Mouse (Mus musculus): Measurements from ENCODE around the gene Mapk3. TPM values are rescaled to one million over a fixed set of nuclear protein-coding genes. Genes with fewer than 3 reads are reported as not detected.
"Not testable (repeated sequence)": the region's sequence is repeated elsewhere in the genome, so short reads cannot be mapped to it uniquely, and the experiment has no call there.

Gene Mapk3
- 47.3 and 55.9 TPM in 2 replicates for polyA plus RNA-seq (2016; fragmentation: Nextera tagmentation; extraction: Ambion mirVana)

DNA sequence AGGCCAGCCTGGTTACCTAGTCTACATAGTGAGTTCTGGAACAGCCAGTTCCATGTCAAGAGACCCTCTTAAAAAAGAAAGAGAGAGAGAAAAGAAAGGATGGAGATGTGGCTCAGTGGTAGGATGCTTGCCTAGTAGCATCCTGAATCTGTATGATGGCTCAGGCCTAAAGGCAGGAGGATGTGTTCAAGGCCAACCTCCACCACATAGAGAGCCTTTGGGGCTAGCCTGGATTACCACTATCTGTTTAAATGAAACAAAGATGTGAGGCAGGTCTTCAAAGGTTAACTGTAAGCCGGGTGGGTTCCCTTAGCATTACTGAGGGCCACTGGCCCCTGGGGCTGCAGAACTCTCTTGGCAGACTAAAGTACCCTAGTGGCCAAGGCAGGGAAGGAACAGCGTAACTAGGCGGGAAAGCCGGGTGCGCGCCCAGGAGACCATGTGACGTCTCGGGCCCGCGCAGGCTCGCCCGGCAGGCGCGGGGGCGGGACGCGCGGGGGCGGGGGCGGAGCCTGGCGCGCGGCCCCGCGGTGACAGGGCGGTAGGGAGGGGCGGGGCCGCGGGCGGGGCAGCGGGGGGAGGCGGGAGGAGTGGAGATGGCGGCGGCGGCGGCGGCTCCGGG lies at the start of gene Mapk3:
TSS of gene Mapk3 (plus strand) at position 552 of the 622 bp plus-strand sequence.
- under 1% methylated on average over 31 of the region's 38 CpGs for WGBS
- no peaks in the 10 kb centered on the region for H3K9me3 ChIP-seq (replicated peaks)
- peaks cover 31% of the 10 kb centered on the region for H3K36me3 ChIP-seq
- DNase-seq (ENCODE audit: low spot score), result peak; percentile 93
- peak within 1 kb of the TSS; percentile 89 for H3K4me3 ChIP-seq
- peaks cover 55% of the 10 kb centered on the region for H3K4me1 ChIP-seq
- peak within 1 kb of the TSS; percentile 96 for H3K27ac ChIP-seq
- H3K27me3 ChIP-seq (ENCODE audit: low read depth, poor library complexity, severe bottlenecking), result no peaks in the 10 kb centered on the region

DNA sequence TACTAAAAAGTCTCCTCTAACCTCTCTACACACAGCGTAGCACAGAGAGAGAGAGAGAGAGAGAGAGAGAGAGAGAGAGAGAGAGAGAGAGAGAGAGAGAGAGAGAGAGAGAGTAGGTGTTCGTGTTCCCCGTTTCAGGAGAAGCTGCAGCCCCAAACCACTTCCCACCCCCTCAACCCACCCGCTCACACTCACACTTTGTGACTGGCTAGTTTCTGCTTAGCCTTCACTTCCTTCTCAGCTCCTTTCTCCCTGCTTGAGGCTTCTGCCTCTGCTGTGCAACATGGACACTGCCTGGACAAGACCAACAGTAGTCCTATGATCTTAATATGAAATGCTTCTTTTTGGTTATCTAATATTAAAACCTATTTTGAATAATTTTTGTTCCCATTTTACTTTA lies 49.1 kb upstream of the Mapk3 start:
- Histone ChIP-seq H3K36me3 (no peaks in the 10 kb centered on the region), H3K27ac (no peak overlapping the region), H3K9me3 (replicated peaks) (no peaks in the 10 kb centered on the region), H3K27me3 (ENCODE audit: low read depth, poor library complexity, severe bottlenecking) (peaks cover 16% of the 10 kb centered on the region), H3K4me1 (peaks cover under 1% of the 10 kb centered on the region; the same call in 1 of the 2 replicates), H3K4me3 (no peak overlapping the region)
- whole genome bisulfite sequencing, result 72% methylated on average over 4 of the region's 4 CpGs
- DNase-seq (ENCODE audit: low spot score), result no peak

DNA sequence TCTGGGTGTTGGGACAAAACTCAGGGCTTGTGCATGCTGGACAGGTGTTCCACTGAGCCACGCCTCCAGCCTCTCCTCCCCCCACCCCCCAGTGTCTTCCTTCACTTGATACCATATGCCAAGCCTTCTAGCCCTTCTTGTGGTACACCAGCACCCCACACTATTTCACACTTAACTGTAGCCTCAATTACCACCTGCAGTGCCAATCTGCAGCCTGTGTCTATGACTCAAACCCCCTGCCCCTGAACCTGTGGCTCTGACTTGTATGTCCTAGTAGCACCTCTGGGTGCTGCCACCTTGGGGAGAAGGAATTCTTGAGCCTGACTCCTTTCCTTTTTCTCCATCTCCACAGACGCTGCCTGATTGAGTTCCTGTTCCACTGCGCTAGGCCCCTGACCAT lies 47.5 kb upstream of the Mapk3 start:
- H3K27me3 ChIP-seq (ENCODE audit: low read depth, poor library complexity, severe bottlenecking), result 0 out of 2 replicates have a peak, but pooled peaks cover 2% of the 10 kb centered on the region
- no peak overlapping the region for H3K4me3 ChIP-seq
- H3K4me1 ChIP-seq, result no peaks in the 10 kb centered on the region
- no peak for DNase-seq (ENCODE audit: low spot score)
- no peaks in the 10 kb centered on the region for H3K36me3 ChIP-seq
- no peaks in the 10 kb centered on the region for H3K9me3 ChIP-seq (replicated peaks)
- 76% methylated on average over 3 of the region's 3 CpGs for WGBS
- no peak overlapping the region for H3K27ac ChIP-seq

DNA sequence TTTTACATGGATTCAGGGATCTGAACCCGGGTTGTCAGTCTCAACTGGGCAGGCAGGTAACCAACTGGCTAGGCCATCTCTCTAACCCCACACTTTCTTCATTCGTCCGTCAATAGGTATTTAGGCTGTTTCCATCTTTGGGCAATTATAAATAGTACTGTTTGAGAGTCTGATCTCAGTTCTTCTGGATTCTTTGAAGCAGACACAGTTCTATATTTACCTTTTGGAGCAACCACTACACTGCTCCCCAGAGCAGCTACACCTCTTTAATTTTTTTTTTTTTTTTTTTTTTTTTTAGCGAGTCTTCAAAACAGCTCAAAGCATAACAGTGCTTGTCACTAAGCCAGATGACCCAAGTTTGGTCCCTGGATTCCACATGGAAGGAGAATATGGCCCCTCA lies 43.7 kb upstream of the Mapk3 start:
- WGBS, result 88% methylated on average over 4 of the region's 4 CpGs
- Histone ChIP-seq H3K4me1 (no peaks in the 10 kb centered on the region), H3K9me3 (replicated peaks) (no peaks in the 10 kb centered on the region), H3K27ac (no peak overlapping the region), H3K4me3 (no peak overlapping the region), H3K27me3 (ENCODE audit: low read depth, poor library complexity, severe bottlenecking) (0 out of 2 replicates have a peak, but pooled peaks cover 2% of the 10 kb centered on the region), H3K36me3 (no peaks in the 10 kb centered on the region)
- DNase-seq (ENCODE audit: low spot score), result no peak

DNA sequence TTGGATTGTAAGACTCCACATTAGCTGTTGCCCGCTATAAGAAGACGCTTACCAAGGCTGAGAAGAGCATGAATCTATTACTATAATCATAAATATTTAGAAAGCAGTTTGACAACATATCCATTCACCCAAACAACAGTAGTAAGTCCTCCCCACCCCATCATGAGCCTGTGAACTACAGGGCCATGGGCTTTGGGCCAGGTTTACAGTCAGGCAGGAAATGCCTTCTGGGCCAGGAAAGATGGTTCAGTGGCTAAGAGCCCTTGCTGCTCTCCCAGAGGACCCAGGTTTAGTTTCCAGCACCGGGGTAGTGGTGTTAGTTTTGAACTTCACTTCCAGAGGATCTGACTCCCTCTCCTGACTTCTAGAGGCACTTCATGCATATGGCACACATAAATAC lies 41.8 kb upstream of the Mapk3 start:
- DNase-seq (ENCODE audit: low spot score), result no peak
- Histone ChIP-seq H3K9me3 (replicated peaks) (no peaks in the 10 kb centered on the region), H3K36me3 (no peaks in the 10 kb centered on the region), H3K27ac (no peak overlapping the region), H3K4me1 (no peaks in the 10 kb centered on the region), H3K27me3 (ENCODE audit: low read depth, poor library complexity, severe bottlenecking) (0 out of 2 replicates have a peak, but pooled peaks cover 2% of the 10 kb centered on the region), H3K4me3 (no peak overlapping the region)
- WGBS, result 93% methylated on average over 3 of the region's 3 CpGs

DNA sequence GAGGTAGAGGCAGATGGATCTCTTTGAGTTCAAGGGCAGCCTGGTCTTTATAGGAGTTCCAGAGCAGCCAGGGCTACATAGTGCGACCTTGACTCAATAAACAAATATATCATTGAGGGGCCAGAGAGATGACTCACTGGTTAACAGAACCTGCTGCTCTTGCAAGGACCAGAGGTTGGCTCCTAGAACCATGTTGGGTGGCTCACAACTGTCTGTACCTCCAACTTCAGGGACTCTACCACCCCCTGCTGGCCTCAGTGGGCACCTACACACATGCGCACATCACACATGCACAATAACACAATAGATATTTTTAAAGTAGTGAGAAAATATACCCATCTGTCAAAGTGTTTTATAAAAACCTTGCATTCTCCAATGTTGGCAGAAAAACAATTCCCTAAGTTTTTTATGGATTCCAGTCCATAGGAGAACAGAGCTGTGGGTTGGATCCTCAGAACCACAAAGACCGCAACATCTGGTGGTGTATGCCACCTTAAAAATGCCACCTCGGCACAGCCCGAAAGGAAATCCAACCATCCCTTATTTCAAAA lies 40.5 kb upstream of the Mapk3 start:
- H3K4me1 ChIP-seq, result no peaks in the 10 kb centered on the region
- no peaks in the 10 kb centered on the region for H3K9me3 ChIP-seq (replicated peaks)
- no peak for DNase-seq (ENCODE audit: low spot score)
- no peaks in the 10 kb centered on the region for H3K36me3 ChIP-seq
- no peak overlapping the region for H3K27ac ChIP-seq
- no peak overlapping the region for H3K4me3 ChIP-seq
- WGBS, result 94% methylated on average over 5 of the region's 5 CpGs
- H3K27me3 ChIP-seq (ENCODE audit: low read depth, poor library complexity, severe bottlenecking), result no peaks in the 10 kb centered on the region

DNA sequence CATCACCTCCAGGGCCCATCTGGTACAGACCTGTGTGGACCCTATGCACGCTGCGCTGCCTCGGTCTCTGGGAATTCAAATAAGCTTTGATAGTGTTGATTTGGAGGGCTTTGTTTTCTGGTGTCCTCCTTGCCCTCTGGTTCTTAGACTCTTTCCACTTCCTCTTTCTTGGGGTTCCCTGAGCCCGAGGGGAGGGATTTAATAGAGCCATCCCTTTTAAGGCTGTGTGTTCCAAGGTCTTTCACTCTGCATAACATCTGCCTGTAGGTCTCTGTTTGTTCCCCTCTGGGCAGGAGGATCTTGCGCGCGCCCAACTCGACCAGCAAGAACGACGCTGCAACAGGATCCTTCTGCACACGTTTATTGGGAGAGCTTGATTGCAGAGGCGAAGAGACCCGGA lies 37.8 kb upstream of the Mapk3 start:
- DNase-seq (ENCODE audit: low spot score), result no peak
- Histone ChIP-seq H3K9me3 (replicated peaks) (no peaks in the 10 kb centered on the region), H3K4me1 (no peaks in the 10 kb centered on the region), H3K27ac (no peak overlapping the region), H3K36me3 (no peaks in the 10 kb centered on the region), H3K27me3 (ENCODE audit: low read depth, poor library complexity, severe bottlenecking) (no peaks in the 10 kb centered on the region), H3K4me3 (no peak overlapping the region)
- 92% methylated on average over 13 of the region's 13 CpGs for WGBS

DNA sequence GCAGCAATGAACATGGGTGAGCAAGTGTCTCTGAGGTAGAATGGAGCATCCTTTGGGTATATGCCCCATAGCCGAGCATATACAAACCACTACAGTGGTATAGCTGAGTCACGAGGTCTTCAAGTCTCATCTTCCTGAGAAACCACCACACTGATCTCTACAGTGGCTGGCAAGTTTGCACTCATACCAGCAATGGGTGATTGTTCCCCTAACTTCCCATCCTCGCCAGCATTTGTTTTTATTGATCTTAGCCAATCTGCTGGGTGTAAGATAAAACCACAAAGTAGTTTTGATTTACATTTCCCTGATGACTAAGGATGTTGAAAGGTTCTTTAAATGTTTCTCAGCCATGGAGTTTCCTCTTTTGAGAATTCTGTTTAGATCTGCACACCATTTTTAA lies 34.3 kb upstream of the Mapk3 start:
- no peaks in the 10 kb centered on the region for H3K9me3 ChIP-seq (replicated peaks)
- no peak overlapping the region for H3K27ac ChIP-seq
- WGBS, result 85% methylated on average over 3 of the region's 3 CpGs
- no peak overlapping the region for H3K4me3 ChIP-seq
- H3K27me3 ChIP-seq (ENCODE audit: low read depth, poor library complexity, severe bottlenecking), result no peaks in the 10 kb centered on the region
- no peak for DNase-seq (ENCODE audit: low spot score)
- no peaks in the 10 kb centered on the region for H3K4me1 ChIP-seq
- no peaks in the 10 kb centered on the region for H3K36me3 ChIP-seq

DNA sequence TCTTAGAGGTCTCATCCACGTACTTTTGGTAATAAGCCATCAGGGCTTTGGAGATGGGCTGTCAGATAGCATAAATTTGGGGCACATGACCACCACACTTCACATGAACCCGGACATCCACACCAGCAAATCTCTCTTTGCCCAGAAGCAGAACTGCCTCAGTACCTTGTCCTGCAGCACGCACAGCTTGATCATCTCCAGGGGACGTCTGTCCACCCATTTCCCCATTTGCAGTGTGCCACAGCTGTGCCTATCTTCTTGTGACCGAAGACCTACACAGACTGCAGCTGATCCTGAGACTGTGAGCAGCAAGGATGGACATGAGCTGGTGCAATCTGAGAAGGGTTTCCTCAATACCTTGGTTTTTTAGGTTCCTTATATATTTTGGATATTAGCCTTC lies 33.7 kb upstream of the Mapk3 start:
- Histone ChIP-seq H3K27ac (no peak overlapping the region), H3K9me3 (replicated peaks) (no peaks in the 10 kb centered on the region), H3K4me1 (no peaks in the 10 kb centered on the region), H3K4me3 (no peak overlapping the region), H3K27me3 (ENCODE audit: low read depth, poor library complexity, severe bottlenecking) (no peaks in the 10 kb centered on the region), H3K36me3 (no peaks in the 10 kb centered on the region)
- DNase-seq (ENCODE audit: low spot score), result no peak
- 86% methylated on average over 5 of the region's 5 CpGs for WGBS

DNA sequence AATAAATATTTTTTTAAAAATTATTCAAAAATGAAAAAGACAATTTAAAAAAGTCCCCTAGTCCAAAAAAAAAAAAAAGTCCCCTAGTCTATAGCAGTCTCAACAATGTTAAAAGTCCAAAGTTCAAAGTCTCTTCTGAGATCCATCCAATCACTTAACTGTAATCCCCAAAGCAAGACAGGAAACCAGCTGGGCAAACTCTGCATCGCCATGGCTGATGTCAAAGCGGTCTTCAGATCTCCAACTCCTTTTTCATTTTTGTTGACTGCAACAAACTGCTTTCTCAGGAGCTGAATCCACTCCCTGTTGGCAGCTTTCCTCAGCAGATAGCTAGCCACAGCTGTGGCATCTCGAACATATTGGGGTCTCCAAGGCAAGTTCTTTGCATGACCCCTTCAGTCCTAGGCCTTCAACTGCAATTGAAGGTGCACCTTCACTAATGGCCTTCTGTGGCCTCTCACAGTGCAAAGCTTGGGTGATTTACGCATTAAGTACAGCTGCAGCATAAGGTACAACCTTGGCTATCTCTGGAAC lies 29.1 kb upstream of the Mapk3 start:
- not testable (repeated sequence) for H3K36me3 ChIP-seq; DNase-seq (ENCODE audit: low spot score); H3K4me3 ChIP-seq; H3K27me3 ChIP-seq (ENCODE audit: low read depth, poor library complexity, severe bottlenecking); H3K4me1 ChIP-seq; H3K27ac ChIP-seq; H3K9me3 ChIP-seq (replicated peaks)
- 89% methylated on average over 4 of the region's 4 CpGs for WGBS

DNA sequence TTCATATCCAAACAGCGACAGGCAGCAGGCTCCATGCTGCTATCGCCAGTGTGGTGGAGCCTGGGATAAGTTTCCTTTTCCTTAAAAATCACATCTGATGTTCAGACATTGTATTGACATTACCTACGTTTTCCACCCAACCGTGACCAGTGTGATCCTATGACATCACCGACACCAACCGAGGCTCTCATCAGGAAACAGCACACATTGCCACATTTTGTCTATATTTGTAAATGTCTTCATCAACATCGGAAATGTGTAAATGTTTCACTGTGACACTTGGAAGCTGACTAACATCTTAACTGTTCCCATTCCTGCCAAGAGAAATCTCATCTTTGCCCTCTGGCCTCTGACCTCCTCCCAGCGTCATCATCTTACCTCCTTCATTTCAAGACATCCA lies 23.3 kb upstream of the Mapk3 start:
- Histone ChIP-seq H3K27ac (no peak overlapping the region), H3K4me3 (no peak overlapping the region), H3K27me3 (ENCODE audit: low read depth, poor library complexity, severe bottlenecking) (no peaks in the 10 kb centered on the region), H3K36me3 (no peaks in the 10 kb centered on the region), H3K9me3 (replicated peaks) (no peaks in the 10 kb centered on the region), H3K4me1 (no peaks in the 10 kb centered on the region)
- WGBS, result 85% methylated on average over 8 of the region's 8 CpGs
- no peak for DNase-seq (ENCODE audit: low spot score)

DNA sequence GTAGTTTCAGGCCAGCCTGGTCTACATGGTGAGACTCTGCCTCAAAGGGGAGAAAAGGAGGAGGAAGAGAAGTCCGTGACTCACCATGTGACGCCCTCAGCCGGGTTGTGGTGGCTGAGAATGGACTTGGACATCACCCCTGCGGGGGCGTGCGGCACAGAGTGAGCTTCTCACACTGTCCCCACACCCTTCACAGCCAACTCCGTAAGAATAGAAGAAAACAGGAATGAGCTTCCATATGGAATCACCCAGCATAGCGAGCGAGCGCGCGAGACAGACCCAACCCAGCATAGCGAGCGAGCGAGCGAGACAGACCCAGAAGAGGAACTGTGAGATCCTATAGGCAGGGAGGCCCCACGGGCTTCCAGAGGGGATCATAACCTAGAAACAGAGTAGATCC lies 19.9 kb upstream of the Mapk3 start:
- H3K9me3 ChIP-seq (replicated peaks), result no peaks in the 10 kb centered on the region
- H3K36me3 ChIP-seq, result no peaks in the 10 kb centered on the region
- H3K4me1 ChIP-seq, result no peaks in the 10 kb centered on the region
- 89% methylated on average over 17 of the region's 17 CpGs for WGBS
- no peak for DNase-seq (ENCODE audit: low spot score)
- no peaks in the 10 kb centered on the region for H3K27me3 ChIP-seq (ENCODE audit: low read depth, poor library complexity, severe bottlenecking)
- no peak overlapping the region for H3K4me3 ChIP-seq
- no peak overlapping the region for H3K27ac ChIP-seq

DNA sequence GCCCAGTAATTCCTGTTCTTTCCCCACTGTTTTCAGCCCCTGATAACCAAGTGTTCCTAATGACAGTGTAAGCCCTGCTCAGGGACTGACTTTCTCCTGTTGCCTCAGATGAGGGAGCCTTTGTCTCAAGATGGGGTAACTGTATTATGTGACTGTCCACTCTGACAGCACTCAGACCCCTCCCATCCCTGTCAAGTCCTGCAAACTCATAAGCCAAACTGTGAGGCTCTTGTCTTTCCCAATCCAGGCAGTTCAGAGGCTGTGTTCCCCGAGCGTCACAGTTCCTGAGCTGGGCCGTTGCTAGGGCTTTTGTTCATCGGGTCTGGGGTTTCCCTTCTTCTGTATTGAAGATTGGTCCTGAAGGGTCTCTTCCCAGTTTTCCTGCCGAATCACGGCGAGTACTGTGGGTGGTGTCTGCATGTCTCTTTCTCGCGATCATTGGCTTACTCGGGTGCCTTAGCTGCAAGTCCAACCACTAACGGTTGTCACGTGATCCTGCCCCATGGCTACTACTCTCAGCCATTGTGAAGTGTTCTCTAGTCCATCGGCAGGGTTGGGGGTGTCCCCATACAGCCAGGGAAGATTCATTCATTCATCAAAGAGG lies 19.2 kb upstream of the Mapk3 start:
- no peaks in the 10 kb centered on the region for H3K36me3 ChIP-seq
- no peaks in the 10 kb centered on the region for H3K27me3 ChIP-seq (ENCODE audit: low read depth, poor library complexity, severe bottlenecking)
- no peak overlapping the region for H3K4me3 ChIP-seq
- no peaks in the 10 kb centered on the region for H3K9me3 ChIP-seq (replicated peaks)
- WGBS, result 88% methylated on average over 13 of the region's 13 CpGs
- no peak for DNase-seq (ENCODE audit: low spot score)
- no peaks in the 10 kb centered on the region for H3K4me1 ChIP-seq
- H3K27ac ChIP-seq, result no peak overlapping the region
